Mouse (Mus musculus): Measurements from ENCODE around the gene Pdzd7. TPM values are rescaled to one million over a fixed set of nuclear protein-coding genes. Genes with fewer than 3 reads are reported as not detected.

Pdzd7 gene
- polyA plus RNA-seq, 1 experiment: 0.02 TPM

DNA sequence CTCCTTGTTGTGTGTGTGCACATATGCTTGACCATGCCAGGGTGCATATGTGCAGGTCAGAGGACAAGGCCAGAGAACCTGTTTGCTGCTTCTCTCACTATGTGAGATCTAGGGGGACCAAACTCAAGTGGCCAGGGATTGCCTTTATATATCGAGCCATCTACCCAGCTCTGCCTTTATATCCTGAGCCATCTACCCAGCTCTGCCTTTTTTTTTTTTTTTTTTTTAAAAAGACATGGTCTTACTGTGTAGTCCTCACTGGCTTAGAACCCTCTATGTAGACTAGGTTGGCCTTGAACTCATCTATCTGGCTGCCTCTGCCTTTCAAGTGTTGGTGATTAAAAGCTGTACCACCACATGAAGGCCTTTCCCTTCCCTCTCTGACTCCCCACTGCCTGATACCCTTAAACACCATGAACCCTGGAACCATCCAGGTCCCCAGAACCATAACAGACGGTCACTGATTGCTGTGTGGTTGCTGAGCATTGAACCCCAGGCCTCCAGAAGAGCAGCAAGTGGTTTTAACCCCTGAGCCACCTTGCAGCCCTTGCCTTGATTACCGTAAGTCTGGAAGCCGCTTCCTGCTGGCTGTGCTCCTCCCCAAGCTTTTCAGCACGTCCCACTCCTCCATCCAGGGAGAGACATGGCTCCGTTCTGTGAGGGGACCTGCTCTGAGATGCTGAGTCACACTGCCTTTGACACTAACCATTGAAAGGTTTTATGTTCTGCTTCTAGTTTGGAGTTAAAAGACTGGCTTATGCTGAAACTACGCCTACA, 41.6 kb downstream of the Pdzd7 start:
- H3K36me3 ChIP-seq (replicated peaks; ENCODE audit: low read length): peaks cover 62% of the 10 kb centered on the region
- no peaks in the 10 kb centered on the region for H3K9me3 ChIP-seq
- peaks cover 3% of the 10 kb centered on the region for H3K27me3 ChIP-seq (replicated peaks)
- H3K4me1 ChIP-seq: peaks cover 50% of the 10 kb centered on the region
- TF ChIP-seq GATA1 (IDR thresholded peaks at IDR 0.05; ENCODE audit: borderline replicate concordance, low read length) (no peak), FLI1 (IDR thresholded peaks at IDR 0.05; ENCODE audit: low read length) (no peak)
- H3K4me3 ChIP-seq (replicated peaks): no peak overlapping the region

DNA sequence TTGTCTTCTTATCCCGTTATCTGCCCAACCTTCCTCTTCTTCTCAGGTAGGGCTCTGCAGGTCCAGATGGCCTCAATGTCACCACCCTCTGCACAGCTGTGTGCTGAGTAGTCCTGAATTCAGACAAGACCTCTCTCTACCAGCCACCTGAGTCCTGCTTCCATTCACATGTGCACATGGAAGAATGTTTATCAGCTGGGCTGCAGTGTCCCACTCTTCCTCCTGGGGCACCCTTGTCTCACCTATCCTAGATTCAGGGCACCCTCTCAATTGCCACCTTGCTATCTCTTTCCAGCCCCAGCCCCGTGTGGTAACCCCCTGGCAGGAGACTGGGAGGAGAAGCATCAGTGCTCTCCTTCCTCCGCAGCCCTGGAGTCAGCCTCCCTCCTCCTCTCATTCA, 43.2 kb downstream of the Pdzd7 start:
- Histone ChIP-seq H3K9me3 (no peaks in the 10 kb centered on the region), H3K4me3 (replicated peaks) (peak overlapping the region; percentile 7), H3K4me1 (peaks cover 51% of the 10 kb centered on the region), H3K27me3 (replicated peaks) (peaks cover 13% of the 10 kb centered on the region), H3K36me3 (replicated peaks; ENCODE audit: low read length) (peaks cover 48% of the 10 kb centered on the region)
- TF ChIP-seq GATA1 (IDR thresholded peaks at IDR 0.05; ENCODE audit: borderline replicate concordance, low read length): no peak
- no peak for TF ChIP-seq FLI1 (IDR thresholded peaks at IDR 0.05; ENCODE audit: low read length)

DNA sequence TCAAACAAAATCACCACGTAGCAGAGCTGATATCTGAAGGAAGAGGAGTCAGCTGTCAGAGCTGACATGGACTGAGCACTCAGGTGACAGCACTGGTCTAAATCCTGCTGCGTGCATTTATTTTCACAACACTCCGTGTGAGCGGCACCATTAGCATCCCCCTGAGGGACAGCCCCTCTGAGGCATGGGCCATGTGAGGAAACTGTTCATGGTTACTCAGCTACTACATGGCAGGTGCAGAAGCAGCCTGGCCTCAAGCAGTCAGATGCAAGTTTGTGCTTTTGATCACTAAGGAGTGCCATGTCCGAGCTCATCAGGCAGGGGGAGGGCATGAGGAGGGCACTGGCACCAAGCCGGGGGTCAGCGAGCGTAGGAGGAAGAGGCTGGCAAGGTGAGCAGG, 45.9 kb downstream of the Pdzd7 start:
- no peak for TF ChIP-seq GATA1 (IDR thresholded peaks at IDR 0.05; ENCODE audit: borderline replicate concordance, low read length)
- TF ChIP-seq FLI1 (IDR thresholded peaks at IDR 0.05; ENCODE audit: low read length): no peak
- Histone ChIP-seq H3K9me3 (no peaks in the 10 kb centered on the region), H3K4me1 (peaks cover 42% of the 10 kb centered on the region), H3K4me3 (replicated peaks) (no peak overlapping the region), H3K27me3 (replicated peaks) (peaks cover 28% of the 10 kb centered on the region), H3K36me3 (replicated peaks; ENCODE audit: low read length) (peaks cover 41% of the 10 kb centered on the region)

DNA sequence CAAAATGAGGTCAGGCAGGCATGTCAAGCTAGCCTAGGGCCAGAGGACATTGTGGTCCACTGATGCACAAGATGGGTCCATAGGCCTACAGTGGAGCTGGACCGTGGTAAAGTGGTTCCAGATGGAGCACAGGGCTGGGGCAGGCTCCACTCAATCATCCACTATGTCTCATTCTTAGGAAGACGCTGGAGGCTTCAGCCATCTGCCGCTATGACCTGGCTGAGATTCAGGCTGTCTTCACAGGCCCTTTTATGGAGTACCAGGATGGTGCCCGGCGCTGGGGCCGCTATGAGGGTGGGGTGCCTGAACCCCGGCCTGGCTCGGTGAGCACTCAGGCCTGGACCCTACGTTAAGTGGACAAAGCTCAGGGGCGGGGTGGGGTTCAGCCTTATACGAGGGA, 47.7 kb downstream of the Pdzd7 start:
- H3K9me3 ChIP-seq: no peaks in the 10 kb centered on the region

DNA sequence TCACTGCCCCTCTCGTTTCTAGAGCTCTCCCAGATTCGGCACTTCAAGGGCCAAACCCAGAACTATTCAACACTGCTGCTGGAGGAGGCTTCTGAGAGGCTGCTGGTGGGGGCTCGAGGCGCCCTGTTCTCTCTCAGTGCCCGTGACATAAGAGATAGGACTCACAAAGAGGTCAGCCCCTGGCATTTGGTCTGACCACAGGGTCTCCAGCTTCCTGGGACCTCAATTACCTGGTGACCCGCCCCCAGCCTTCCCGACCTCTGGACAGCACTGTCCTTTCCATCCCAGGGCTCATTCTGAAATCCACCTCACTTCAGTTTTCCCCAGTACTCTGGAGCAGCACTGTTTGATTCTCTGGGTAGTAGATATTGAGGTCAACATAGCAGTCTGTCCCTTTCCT, 52.8 kb downstream of the Pdzd7 start:
- no peak overlapping the region for H3K4me3 ChIP-seq (replicated peaks)
- H3K27me3 ChIP-seq (replicated peaks): peaks cover 69% of the 10 kb centered on the region
- no peaks in the 10 kb centered on the region for H3K36me3 ChIP-seq (replicated peaks; ENCODE audit: low read length)
- H3K4me1 ChIP-seq: peaks cover 36% of the 10 kb centered on the region
- TF ChIP-seq FLI1 (IDR thresholded peaks at IDR 0.05; ENCODE audit: low read length) (no peak), GATA1 (IDR thresholded peaks at IDR 0.05; ENCODE audit: borderline replicate concordance, low read length) (no peak)
- no peaks in the 10 kb centered on the region for H3K9me3 ChIP-seq

More for the DNA sequence above, 47.7 kb downstream of the Pdzd7 start:
- TF ChIP-seq GATA1 (IDR thresholded peaks at IDR 0.05; ENCODE audit: borderline replicate concordance, low read length): no peak
- no peak for TF ChIP-seq FLI1 (IDR thresholded peaks at IDR 0.05; ENCODE audit: low read length)
- H3K27me3 ChIP-seq (replicated peaks): peaks cover 31% of the 10 kb centered on the region
- peaks cover 22% of the 10 kb centered on the region for H3K36me3 ChIP-seq (replicated peaks; ENCODE audit: low read length)
- H3K4me3 ChIP-seq (replicated peaks): peak overlapping the region; percentile 46
- peaks cover 30% of the 10 kb centered on the region; the same call in 1 of the 2 replicates for H3K4me1 ChIP-seq

DNA sequence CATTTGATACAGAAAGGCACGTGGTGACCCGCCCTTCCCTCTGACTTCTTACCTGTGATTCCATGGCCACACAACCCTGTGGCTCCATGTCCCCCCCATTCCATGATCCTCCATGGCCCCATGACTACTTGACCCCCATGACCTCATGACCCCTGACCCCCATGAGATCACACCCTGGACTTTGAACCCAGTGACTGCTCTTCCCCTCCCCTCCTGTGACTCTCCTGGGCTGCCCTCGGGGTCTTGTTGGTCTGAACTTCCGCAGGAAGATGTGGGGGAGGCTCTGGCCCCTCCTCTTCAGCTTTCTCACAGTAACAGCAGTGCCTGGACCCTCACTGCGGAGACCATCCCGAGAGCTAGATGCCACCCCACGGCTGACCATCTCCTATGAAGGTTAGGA, 53.3 kb downstream of the Pdzd7 start:
- H3K4me3 ChIP-seq (replicated peaks): no peak overlapping the region
- TF ChIP-seq FLI1 (IDR thresholded peaks at IDR 0.05; ENCODE audit: low read length) (no peak), GATA1 (IDR thresholded peaks at IDR 0.05; ENCODE audit: borderline replicate concordance, low read length) (no peak)

DNA sequence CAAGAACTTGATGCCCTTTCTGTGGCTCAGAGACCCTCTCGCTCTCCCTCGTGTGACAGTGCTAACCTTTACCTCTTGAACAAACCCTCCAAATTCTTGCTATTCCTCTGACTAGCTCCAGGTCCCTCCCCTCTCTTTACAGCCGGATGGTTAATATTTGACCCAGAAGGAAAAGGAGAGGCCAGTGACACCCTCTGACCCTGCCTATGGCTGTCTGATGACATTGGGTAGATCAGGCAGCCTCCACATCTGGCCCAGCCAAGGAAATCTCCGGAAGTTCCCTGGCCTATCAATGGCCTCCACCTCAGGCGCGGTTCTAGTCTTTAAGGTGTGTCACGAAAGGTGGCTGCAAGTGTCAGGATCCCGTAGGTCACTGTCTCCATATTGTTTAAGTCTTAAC, 54.5 kb downstream of the Pdzd7 start:
- H3K4me3 ChIP-seq (replicated peaks): no peak overlapping the region
- H3K36me3 ChIP-seq (replicated peaks; ENCODE audit: low read length): no peaks in the 10 kb centered on the region
- H3K9me3 ChIP-seq: no peaks in the 10 kb centered on the region
- no peak for TF ChIP-seq FLI1 (IDR thresholded peaks at IDR 0.05; ENCODE audit: low read length)
- no peak for TF ChIP-seq GATA1 (IDR thresholded peaks at IDR 0.05; ENCODE audit: borderline replicate concordance, low read length)
- peaks cover 65% of the 10 kb centered on the region for H3K27me3 ChIP-seq (replicated peaks)
- peaks cover 33% of the 10 kb centered on the region for H3K4me1 ChIP-seq

More for the DNA sequence above, 53.3 kb downstream of the Pdzd7 start:
- Histone ChIP-seq H3K36me3 (replicated peaks; ENCODE audit: low read length) (no peaks in the 10 kb centered on the region), H3K27me3 (replicated peaks) (peaks cover 69% of the 10 kb centered on the region), H3K9me3 (no peaks in the 10 kb centered on the region), H3K4me1 (peaks cover 32% of the 10 kb centered on the region)

DNA sequence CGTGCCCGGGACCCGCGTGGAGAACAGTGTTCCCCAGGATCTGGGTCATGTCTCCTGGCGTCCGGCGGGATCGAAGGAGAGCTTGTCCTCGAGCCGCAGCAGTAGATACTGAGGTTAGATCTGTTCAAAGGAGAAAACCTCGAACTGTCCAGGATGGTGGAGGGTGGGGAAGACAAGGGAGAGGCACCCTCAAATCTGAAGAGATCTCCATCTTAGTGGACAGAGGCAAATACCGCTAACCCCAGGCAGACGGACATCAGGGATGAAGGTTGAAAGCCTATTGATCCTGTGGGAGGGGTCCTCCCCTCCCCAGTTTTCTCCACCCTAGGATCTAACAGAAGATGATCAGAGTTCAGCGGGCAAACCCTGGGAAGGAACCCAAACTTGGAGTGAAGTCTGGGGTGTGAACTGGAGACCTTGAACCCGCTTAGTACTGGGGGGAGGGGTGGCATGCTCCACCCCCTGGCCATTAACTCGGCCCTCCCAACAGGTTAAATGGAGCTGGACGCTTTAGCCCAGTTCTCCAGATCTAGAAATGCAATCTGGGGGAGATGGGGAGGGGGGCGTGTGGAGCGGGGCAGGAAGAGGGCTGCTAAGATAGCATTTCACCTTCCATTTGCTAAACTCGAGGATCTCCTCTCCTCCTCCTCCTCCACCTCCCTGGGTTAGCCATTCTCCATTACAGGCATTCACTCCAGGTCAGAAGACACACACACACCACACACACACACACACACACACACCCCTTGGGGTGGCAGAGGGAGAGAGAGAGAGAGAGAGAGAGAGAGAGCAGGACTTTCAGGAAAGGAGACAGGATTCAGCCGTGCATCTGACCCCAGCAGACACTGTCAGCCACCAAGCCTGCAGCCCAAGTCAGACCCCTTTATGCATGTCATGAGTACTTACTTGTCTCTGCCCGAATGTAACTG, 55.7 kb downstream of the Pdzd7 start:
- no peaks in the 10 kb centered on the region for H3K36me3 ChIP-seq (replicated peaks; ENCODE audit: low read length)
- H3K4me1 ChIP-seq: peaks cover 38% of the 10 kb centered on the region
- no peaks in the 10 kb centered on the region for H3K9me3 ChIP-seq
- H3K4me3 ChIP-seq (replicated peaks): peak overlapping the region; percentile 90
- H3K27me3 ChIP-seq (replicated peaks): peaks cover 61% of the 10 kb centered on the region
- TF ChIP-seq GATA1 (IDR thresholded peaks at IDR 0.05; ENCODE audit: borderline replicate concordance, low read length) (no peak), FLI1 (IDR thresholded peaks at IDR 0.05; ENCODE audit: low read length) (no peak)

DNA sequence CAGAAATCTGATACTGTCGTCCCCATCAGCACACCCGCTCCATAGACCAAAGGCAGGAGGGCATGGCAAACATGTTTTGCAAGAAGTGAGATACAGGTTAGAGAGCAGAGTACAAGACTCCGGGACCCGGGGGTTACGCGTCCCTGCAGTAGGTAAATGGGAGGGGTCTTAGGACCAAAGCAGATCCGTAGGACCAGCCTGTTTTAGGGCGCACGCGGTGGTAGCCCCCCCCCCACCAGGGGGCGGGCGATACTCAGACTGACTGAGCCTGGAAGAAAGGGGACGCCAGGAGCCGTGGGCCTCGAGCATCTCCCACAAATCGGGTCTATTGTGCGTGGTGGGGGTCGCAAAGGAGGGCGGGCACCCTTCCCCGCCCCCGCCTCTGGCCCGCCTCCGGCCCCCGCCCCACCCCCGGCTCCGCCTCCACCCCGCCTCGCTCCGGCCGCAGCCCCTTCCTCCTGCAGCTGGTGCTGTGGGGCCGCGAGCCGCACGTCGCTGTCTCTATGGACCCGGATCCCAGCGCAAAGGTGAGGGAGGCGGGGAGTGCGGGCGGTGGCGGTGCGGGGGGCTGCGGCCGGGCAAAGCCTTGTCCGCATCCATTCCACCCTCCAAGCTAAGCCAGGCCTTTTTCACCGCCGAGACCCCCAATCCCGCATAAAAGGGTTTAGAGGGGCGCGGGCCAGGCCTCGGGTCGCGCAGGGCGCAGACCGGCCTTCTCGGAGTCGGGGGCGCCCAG, 56.5 kb downstream of the Pdzd7 start, which contains the start of gene Sema4g:
Gene Sema4g, plus strand, starts transcription at position 271 of the 736 bp plus-strand sequence.
- H3K9me3 ChIP-seq: no peaks in the 10 kb centered on the region
- H3K36me3 ChIP-seq (replicated peaks; ENCODE audit: low read length): peaks cover 6% of the 10 kb centered on the region
- peaks cover 59% of the 10 kb centered on the region for H3K27me3 ChIP-seq (replicated peaks)
- peak within 1 kb of the TSS; percentile 90 for H3K4me3 ChIP-seq (replicated peaks)
- no peak for TF ChIP-seq GATA1 (IDR thresholded peaks at IDR 0.05; ENCODE audit: borderline replicate concordance, low read length)
- TF ChIP-seq FLI1 (IDR thresholded peaks at IDR 0.05; ENCODE audit: low read length): no peak
- H3K4me1 ChIP-seq: peaks cover 36% of the 10 kb centered on the region

Measured in megakaryocyte, embryonic 14.5 days (primary cell).